Mouse (Mus musculus) pancreas, adult 10 weeks (tissue): Measurements from ENCODE around the gene Gm21961. TPM values are rescaled to one million over a fixed set of nuclear protein-coding genes. Genes with fewer than 3 reads are reported as not detected.

Experiments
- polyA plus RNA-seq: library from polyadenylated mRNA; stranded (reverse); fragments of 350-450 nt; fragmentation: Illumina TruSeq; extraction: RNeasy Lipid Tissue Mini Kit (QIAGEN cat#74804); gene quantifications from one replicate; pipeline ENCODE4 v1.2.3, GENCODE M21; 2015; ENCODE audit warnings: low read depth, low replicate concordance; ENCODE audit not compliant: insufficient read depth

The Gm21961 gene
- polyA plus RNA-seq, result not detected

GRCm38 (mm10) chr15:65014804-65015203 lies at the start of gene Gm21961:
TSS of gene Gm21961 (minus strand) at chr15:65014904.

Other genes with a start within 250 kb of the Gm21961 start
- gene Gm21798, start 197.2 kb downstream of the Gm21961 start, polyA plus RNA-seq, result not detected